Mouse (Mus musculus): ENCODE measurements around the gene Eef2. TPM values are rescaled to one million over a fixed set of nuclear protein-coding genes. Genes with fewer than 3 reads are reported as not detected.

The Eef2 gene
- polyA plus RNA-seq, 1 experiment, result 1,295 TPM

DNA sequence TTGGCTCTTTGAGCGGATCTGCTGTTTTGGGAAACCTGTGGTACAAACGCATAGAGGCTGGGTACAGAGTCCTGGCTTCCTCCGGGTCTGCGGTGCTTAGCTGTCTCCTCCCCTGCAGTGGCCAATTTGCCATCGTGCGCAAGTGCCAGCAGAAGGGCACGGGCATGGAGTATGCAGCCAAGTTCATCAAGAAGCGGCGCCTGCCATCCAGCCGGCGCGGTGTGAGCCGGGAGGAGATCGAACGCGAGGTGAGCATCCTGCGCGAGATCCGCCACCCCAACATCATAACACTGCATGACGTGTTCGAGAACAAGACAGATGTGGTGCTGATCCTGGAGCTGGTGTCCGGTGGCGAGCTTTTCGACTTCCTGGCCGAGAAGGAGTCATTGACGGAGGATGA, 13.4 kb downstream of the Eef2 start:
- H3K27me3 ChIP-seq (replicated peaks), result peaks cover 13% of the 10 kb centered on the region
- peaks cover 61% of the 10 kb centered on the region for H3K36me3 ChIP-seq (replicated peaks; ENCODE audit: low read length)
- no peak overlapping the region for H3K4me3 ChIP-seq (replicated peaks)
- TF ChIP-seq FLI1 (IDR thresholded peaks at IDR 0.05; ENCODE audit: low read length), result no peak
- no peak for TF ChIP-seq GATA1 (IDR thresholded peaks at IDR 0.05; ENCODE audit: borderline replicate concordance, low read length)
- peaks cover 5% of the 10 kb centered on the region for H3K9me3 ChIP-seq
- peaks cover 67% of the 10 kb centered on the region for H3K4me1 ChIP-seq

- peaks cover 65% of the 10 kb centered on the region for H3K4me1 ChIP-seq
- peaks cover 19% of the 10 kb centered on the region for H3K27me3 ChIP-seq (replicated peaks)
- TF ChIP-seq GATA1 (IDR thresholded peaks at IDR 0.05; ENCODE audit: borderline replicate concordance, low read length) (no peak), FLI1 (IDR thresholded peaks at IDR 0.05; ENCODE audit: low read length) (no peak)
- H3K36me3 ChIP-seq (replicated peaks; ENCODE audit: low read length), result peaks cover 56% of the 10 kb centered on the region
- peak overlapping the region; percentile 15 for H3K4me3 ChIP-seq (replicated peaks)
- H3K9me3 ChIP-seq, result peaks cover 5% of the 10 kb centered on the region
Observed at GRCm38 (mm10) chr10:81190236-81190911, 13.9 kb downstream of the Eef2 start.

DNA sequence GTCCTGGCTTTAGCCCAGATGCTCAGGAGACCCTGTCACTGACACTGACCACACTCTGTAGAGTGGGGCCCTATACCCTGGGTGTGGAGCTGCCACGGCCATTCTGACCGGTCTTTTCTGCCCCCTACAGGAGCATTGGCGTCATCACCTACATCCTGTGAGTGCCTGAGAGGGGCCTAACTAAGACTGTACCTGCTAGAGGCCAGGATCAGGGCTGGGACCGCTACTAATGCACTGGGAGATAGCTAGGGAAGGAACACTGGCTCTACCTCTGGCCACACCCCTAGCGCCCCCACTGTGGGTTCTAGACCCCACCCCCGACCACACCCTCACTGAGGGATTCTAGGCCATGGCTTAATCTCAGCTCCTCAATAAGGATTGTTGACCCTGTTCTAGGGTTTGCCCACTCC, 14.5 kb downstream of the Eef2 start:
- H3K36me3 ChIP-seq (replicated peaks; ENCODE audit: low read length), result peaks cover 51% of the 10 kb centered on the region
- H3K9me3 ChIP-seq, result peaks cover 5% of the 10 kb centered on the region
- TF ChIP-seq FLI1 (IDR thresholded peaks at IDR 0.05; ENCODE audit: low read length) (no peak), GATA1 (IDR thresholded peaks at IDR 0.05; ENCODE audit: borderline replicate concordance, low read length) (no peak)
- H3K4me1 ChIP-seq, result peaks cover 67% of the 10 kb centered on the region
- H3K27me3 ChIP-seq (replicated peaks), result peaks cover 24% of the 10 kb centered on the region
- H3K4me3 ChIP-seq (replicated peaks), result peak overlapping the region; percentile 15

GRCm38 (mm10) chr10:81191342-81191982, 15.0 kb downstream of the Eef2 start:
- Histone ChIP-seq H3K27me3 (replicated peaks) (peaks cover 29% of the 10 kb centered on the region), H3K9me3 (peaks cover 5% of the 10 kb centered on the region), H3K36me3 (replicated peaks; ENCODE audit: low read length) (peaks cover 48% of the 10 kb centered on the region), H3K4me3 (replicated peaks) (peak overlapping the region; percentile 98), H3K4me1 (peaks cover 67% of the 10 kb centered on the region)
- TF ChIP-seq GATA1 (IDR thresholded peaks at IDR 0.05; ENCODE audit: borderline replicate concordance, low read length), result no peak
- no peak for TF ChIP-seq FLI1 (IDR thresholded peaks at IDR 0.05; ENCODE audit: low read length)

DNA sequence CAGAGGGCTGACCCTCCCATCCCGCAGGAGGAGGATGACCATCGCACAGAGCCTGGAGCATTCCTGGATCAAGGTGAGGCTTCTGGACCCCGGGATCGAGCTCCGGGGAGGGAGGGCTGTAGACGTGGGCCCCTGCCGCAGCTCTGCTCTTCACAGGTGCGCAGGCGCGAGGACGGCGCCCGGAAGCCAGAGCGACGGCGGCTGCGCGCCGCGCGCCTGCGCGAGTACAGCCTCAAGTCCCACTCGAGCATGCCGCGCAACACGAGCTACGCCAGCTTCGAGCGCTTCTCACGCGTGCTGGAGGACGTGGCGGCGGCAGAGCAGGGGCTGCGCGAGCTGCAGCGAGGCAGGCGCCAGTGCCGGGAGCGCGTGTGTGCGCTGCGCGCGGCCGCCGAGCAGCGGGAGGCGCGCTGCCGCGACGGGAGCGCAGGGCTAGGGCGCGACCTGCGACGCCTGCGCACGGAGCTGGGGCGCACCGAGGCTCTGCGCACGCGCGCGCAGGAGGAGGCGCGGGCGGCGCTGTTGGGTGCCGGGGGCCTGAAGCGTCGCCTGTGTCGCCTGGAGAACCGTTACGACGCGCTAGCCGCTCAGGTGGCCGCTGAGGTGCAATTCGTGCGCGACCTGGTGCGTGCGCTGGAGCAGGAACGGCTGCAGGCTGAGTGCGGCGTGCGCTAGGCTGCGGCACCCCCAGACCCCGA, 16.0 kb downstream of the Eef2 start:
- H3K27me3 ChIP-seq (replicated peaks), result peaks cover 37% of the 10 kb centered on the region
- peak overlapping the region; percentile 98 for H3K4me3 ChIP-seq (replicated peaks)
- H3K9me3 ChIP-seq, result peaks cover 5% of the 10 kb centered on the region
- H3K4me1 ChIP-seq, result peaks cover 59% of the 10 kb centered on the region
- H3K36me3 ChIP-seq (replicated peaks; ENCODE audit: low read length), result peaks cover 39% of the 10 kb centered on the region
- TF ChIP-seq GATA1 (IDR thresholded peaks at IDR 0.05; ENCODE audit: borderline replicate concordance, low read length) (no peak), FLI1 (IDR thresholded peaks at IDR 0.05; ENCODE audit: low read length) (no peak)

GRCm38 (mm10) chr10:81192968-81193501, 16.6 kb downstream of the Eef2 start:
- TF ChIP-seq GATA1 (IDR thresholded peaks at IDR 0.05; ENCODE audit: borderline replicate concordance, low read length), result no peak
- no peak for TF ChIP-seq FLI1 (IDR thresholded peaks at IDR 0.05; ENCODE audit: low read length)
- H3K27me3 ChIP-seq (replicated peaks), result peaks cover 39% of the 10 kb centered on the region

GRCm38 (mm10) chr10:81193991-81194774, 17.8 kb downstream of the Eef2 start:
- peaks cover 23% of the 10 kb centered on the region for H3K36me3 ChIP-seq (replicated peaks; ENCODE audit: low read length)
- peaks cover 45% of the 10 kb centered on the region for H3K27me3 ChIP-seq (replicated peaks)
- H3K9me3 ChIP-seq, result no peaks in the 10 kb centered on the region
- peaks cover 57% of the 10 kb centered on the region for H3K4me1 ChIP-seq
- TF ChIP-seq GATA1 (IDR thresholded peaks at IDR 0.05; ENCODE audit: borderline replicate concordance, low read length), result no peak
- TF ChIP-seq FLI1 (IDR thresholded peaks at IDR 0.05; ENCODE audit: low read length), result no peak
- peak overlapping the region; percentile 76 for H3K4me3 ChIP-seq (replicated peaks)

More at GRCm38 (mm10) chr10:81192968-81193501, 16.6 kb downstream of the Eef2 start:
- peak overlapping the region; percentile 98 for H3K4me3 ChIP-seq (replicated peaks)
- peaks cover 5% of the 10 kb centered on the region for H3K9me3 ChIP-seq
- peaks cover 33% of the 10 kb centered on the region for H3K36me3 ChIP-seq (replicated peaks; ENCODE audit: low read length)
- H3K4me1 ChIP-seq, result peaks cover 57% of the 10 kb centered on the region

DNA sequence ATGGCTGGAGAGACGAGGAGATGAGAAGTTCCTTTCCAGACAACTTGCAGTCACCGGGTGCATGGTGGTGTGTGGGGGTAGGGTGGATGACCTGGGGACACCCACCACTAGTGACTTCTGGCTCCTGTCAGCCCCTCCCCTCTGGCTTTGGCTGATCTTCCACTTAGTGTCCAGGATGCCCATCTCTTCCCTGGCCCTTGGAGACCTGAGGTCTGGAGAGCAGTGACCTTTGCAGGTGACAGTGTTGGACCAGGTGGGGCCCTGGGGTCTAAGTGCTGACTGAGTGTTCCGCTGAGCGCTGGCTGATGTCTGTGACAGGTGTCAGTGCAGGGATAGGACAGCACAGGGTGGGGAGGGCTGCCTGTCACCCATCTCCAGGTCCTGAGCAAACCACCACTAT, 18.9 kb downstream of the Eef2 start:
- Histone ChIP-seq H3K27me3 (replicated peaks) (peaks cover 56% of the 10 kb centered on the region), H3K4me1 (peaks cover 57% of the 10 kb centered on the region), H3K9me3 (no peaks in the 10 kb centered on the region), H3K36me3 (replicated peaks; ENCODE audit: low read length) (peaks cover 14% of the 10 kb centered on the region), H3K4me3 (replicated peaks) (no peak overlapping the region)
- TF ChIP-seq GATA1 (IDR thresholded peaks at IDR 0.05; ENCODE audit: borderline replicate concordance, low read length), result no peak
- TF ChIP-seq FLI1 (IDR thresholded peaks at IDR 0.05; ENCODE audit: low read length), result no peak

DNA sequence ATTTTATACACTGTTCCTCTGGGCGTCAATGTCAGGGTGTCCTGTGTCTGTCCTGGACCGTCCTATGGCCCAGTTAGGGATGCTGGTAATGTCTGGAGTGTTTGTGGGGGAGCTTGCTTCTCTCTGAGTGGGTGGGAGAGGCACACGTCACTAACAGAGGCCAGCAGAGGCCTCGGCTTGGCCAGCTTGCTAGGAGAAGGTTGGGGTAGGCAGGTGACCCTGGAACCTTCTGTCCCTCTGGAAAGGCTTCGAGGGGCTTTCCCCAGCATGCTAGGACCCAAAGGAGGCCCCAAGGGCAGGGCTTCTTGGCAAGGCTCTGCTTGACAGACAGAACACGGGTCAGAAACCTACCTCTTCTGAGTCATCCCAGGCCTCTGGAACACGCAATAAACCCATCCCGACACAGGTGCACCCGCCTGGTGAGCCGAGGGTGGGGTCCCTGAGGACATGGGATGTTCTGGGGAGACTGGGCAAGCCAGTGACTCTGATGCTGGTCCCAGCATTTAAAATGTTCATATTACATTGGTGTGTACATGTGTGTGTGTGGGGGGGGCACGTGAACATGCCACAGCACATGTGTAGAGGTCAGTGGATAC, 20.1 kb downstream of the Eef2 start:
- Histone ChIP-seq H3K9me3 (no peaks in the 10 kb centered on the region), H3K4me1 (peaks cover 53% of the 10 kb centered on the region), H3K27me3 (replicated peaks) (peaks cover 67% of the 10 kb centered on the region), H3K4me3 (replicated peaks) (no peak overlapping the region), H3K36me3 (replicated peaks; ENCODE audit: low read length) (peaks cover 1% of the 10 kb centered on the region)
- TF ChIP-seq GATA1 (IDR thresholded peaks at IDR 0.05; ENCODE audit: borderline replicate concordance, low read length) (no peak), FLI1 (IDR thresholded peaks at IDR 0.05; ENCODE audit: low read length) (no peak)
